Mouse (Mus musculus): ENCODE data around the gene Ppil1. TPM values are rescaled to one million over a fixed set of nuclear protein-coding genes. Genes with fewer than 3 reads are reported as not detected.
"Not testable (repeated sequence)": the region's sequence is repeated elsewhere in the genome, so short reads cannot be mapped to it uniquely, and the experiment has no call there.

Ppil1 gene
- polyA plus RNA-seq, 1 experiment from 2014 or later = 178 TPM

- Histone ChIP-seq H3K27me3 (no peaks in the 10 kb centered on the region), H3K27ac (no peak overlapping the region), H3K9ac (replicated peaks) (0 out of 2 replicates have a peak overlapping the region, but pooled peaks have one; percentile 19), H3K4me2 (peak overlapping the region; percentile 82), H3K36me3 (peaks cover 47% of the 10 kb centered on the region), H3K4me3 (replicated peaks) (peak overlapping the region; percentile 82; the same call in 1 of the 2 replicates), H3K4me1 (replicated peaks) (peaks cover 54% of the 10 kb centered on the region), H3K9me3 (no peaks in the 10 kb centered on the region)
- ATAC-seq (ENCODE audit: insufficient number of reproducible peaks, insufficient read depth, low FRiP score, low TSS enrichment, low read depth) = no peak
- WGBS = 58% methylated on average over 2 of the region's 2 CpGs
Observed at GRCm38 (mm10) chr17:29262259-29262649, 1.7 kb downstream of the Ppil1 start.

- H3K4me1 ChIP-seq (replicated peaks) = peaks cover 54% of the 10 kb centered on the region
- H3K9ac ChIP-seq (replicated peaks) = 0 out of 2 replicates have a peak overlapping the region, but pooled peaks have one; percentile 19
Observed at GRCm38 (mm10) chr17:29261603-29262258, 2.3 kb downstream of the Ppil1 start.

GRCm38 (mm10) chr17:29260501-29260900 is 3.5 kb downstream of the Ppil1 start:
- Histone ChIP-seq H3K4me2 (no peak overlapping the region), H3K4me3 (replicated peaks) (no peak overlapping the region), H3K27ac (no peak overlapping the region), H3K27me3 (no peaks in the 10 kb centered on the region), H3K4me1 (replicated peaks) (peaks cover 54% of the 10 kb centered on the region), H3K36me3 (peaks cover 65% of the 10 kb centered on the region), H3K9me3 (no peaks in the 10 kb centered on the region), H3K9ac (replicated peaks) (0 out of 2 replicates have a peak overlapping the region, but pooled peaks have one; percentile 23)
- ATAC-seq (ENCODE audit: insufficient number of reproducible peaks, insufficient read depth, low FRiP score, low TSS enrichment, low read depth) = no peak
- 94% methylated on average over 15 of the region's 15 CpGs for WGBS

More at GRCm38 (mm10) chr17:29261603-29262258, 2.3 kb downstream of the Ppil1 start:
- Histone ChIP-seq H3K4me2 (peak overlapping the region; percentile 82), H3K4me3 (replicated peaks) (no peak overlapping the region), H3K9me3 (no peaks in the 10 kb centered on the region), H3K27me3 (no peaks in the 10 kb centered on the region), H3K36me3 (peaks cover 52% of the 10 kb centered on the region), H3K27ac (no peak overlapping the region)
- no peak for ATAC-seq (ENCODE audit: insufficient number of reproducible peaks, insufficient read depth, low FRiP score, low TSS enrichment, low read depth)
- WGBS = 93% methylated on average over 22 of the region's 22 CpGs

- no peaks in the 10 kb centered on the region for H3K27me3 ChIP-seq
- peaks cover 73% of the 10 kb centered on the region for H3K36me3 ChIP-seq
- H3K9me3 ChIP-seq = no peaks in the 10 kb centered on the region
- H3K9ac ChIP-seq (replicated peaks) = no peak overlapping the region; the same call in 1 of the 2 replicates
- WGBS = 11% methylated on average over 3 of the region's 3 CpGs
- no peak overlapping the region for H3K4me3 ChIP-seq (replicated peaks)
- H3K4me2 ChIP-seq = no peak overlapping the region
- H3K4me1 ChIP-seq (replicated peaks) = peaks cover 52% of the 10 kb centered on the region
- ATAC-seq (ENCODE audit: insufficient number of reproducible peaks, insufficient read depth, low FRiP score, low TSS enrichment, low read depth) = no peak
- H3K27ac ChIP-seq = no peak overlapping the region
Observed at GRCm38 (mm10) chr17:29259489-29259888, 4.5 kb downstream of the Ppil1 start.

- H3K9me3 ChIP-seq = no peaks in the 10 kb centered on the region
- 97% methylated on average over 2 of the region's 2 CpGs for WGBS
- peaks cover 48% of the 10 kb centered on the region for H3K4me1 ChIP-seq (replicated peaks)
- H3K27me3 ChIP-seq = no peaks in the 10 kb centered on the region
- H3K9ac ChIP-seq (replicated peaks) = no peak overlapping the region
- no peak overlapping the region for H3K4me3 ChIP-seq (replicated peaks)
- H3K4me2 ChIP-seq = no peak overlapping the region
- H3K27ac ChIP-seq = no peak overlapping the region
- H3K36me3 ChIP-seq = peaks cover 79% of the 10 kb centered on the region
- ATAC-seq (ENCODE audit: insufficient number of reproducible peaks, insufficient read depth, low FRiP score, low TSS enrichment, low read depth) = no peak
Observed at GRCm38 (mm10) chr17:29258921-29259320, 5.1 kb downstream of the Ppil1 start.

GRCm38 (mm10) chr17:29258025-29258558 is 5.9 kb downstream of the Ppil1 start:
- H3K9ac ChIP-seq (replicated peaks) = 0 out of 2 replicates have a peak overlapping the region, but pooled peaks have one; percentile 31
- no peak overlapping the region for H3K4me2 ChIP-seq
- no peak for ATAC-seq (ENCODE audit: insufficient number of reproducible peaks, insufficient read depth, low FRiP score, low TSS enrichment, low read depth)
- 59% methylated on average over 10 of the region's 10 CpGs for whole genome bisulfite sequencing
- H3K4me1 ChIP-seq (replicated peaks) = peaks cover 50% of the 10 kb centered on the region
- H3K36me3 ChIP-seq = peaks cover 83% of the 10 kb centered on the region
- H3K9me3 ChIP-seq = no peaks in the 10 kb centered on the region
- H3K4me3 ChIP-seq (replicated peaks) = no peak overlapping the region
- no peaks in the 10 kb centered on the region for H3K27me3 ChIP-seq
- 0 out of 2 replicates have a peak overlapping the region, but pooled peaks have one; percentile 59 for H3K27ac ChIP-seq

- peaks cover 45% of the 10 kb centered on the region for H3K4me1 ChIP-seq (replicated peaks)
- peaks cover 94% of the 10 kb centered on the region for H3K36me3 ChIP-seq
- 96% methylated on average over 10 of the region's 10 CpGs for whole genome bisulfite sequencing
- no peak overlapping the region for H3K4me3 ChIP-seq (replicated peaks)
- no peak overlapping the region for H3K27ac ChIP-seq
- H3K9ac ChIP-seq (replicated peaks) = no peak overlapping the region
- ATAC-seq (ENCODE audit: insufficient number of reproducible peaks, insufficient read depth, low FRiP score, low TSS enrichment, low read depth) = no peak
- no peaks in the 10 kb centered on the region for H3K27me3 ChIP-seq
- no peak overlapping the region for H3K4me2 ChIP-seq
- H3K9me3 ChIP-seq = no peaks in the 10 kb centered on the region
Observed at GRCm38 (mm10) chr17:29257001-29257511, 6.9 kb downstream of the Ppil1 start.

- H3K4me2 ChIP-seq = no peak overlapping the region
- peaks cover 40% of the 10 kb centered on the region for H3K4me1 ChIP-seq (replicated peaks)
- no peak overlapping the region for H3K4me3 ChIP-seq (replicated peaks)
- H3K27me3 ChIP-seq = no peaks in the 10 kb centered on the region
- 0 out of 2 replicates have a peak overlapping the region, but pooled peaks have one; percentile 13 for H3K27ac ChIP-seq
- H3K36me3 ChIP-seq = peaks cover 94% of the 10 kb centered on the region
- WGBS = 75% methylated on average over 6 of the region's 6 CpGs
- H3K9ac ChIP-seq (replicated peaks) = peak overlapping the region; percentile 40; the same call in 1 of the 2 replicates
- H3K9me3 ChIP-seq = no peaks in the 10 kb centered on the region
- ATAC-seq (ENCODE audit: insufficient number of reproducible peaks, insufficient read depth, low FRiP score, low TSS enrichment, low read depth) = no peak
Observed at GRCm38 (mm10) chr17:29256507-29256906, 7.5 kb downstream of the Ppil1 start.

- not testable (repeated sequence) for H3K9me3 ChIP-seq; H3K27ac ChIP-seq; ATAC-seq (ENCODE audit: insufficient number of reproducible peaks, insufficient read depth, low FRiP score, low TSS enrichment, low read depth); H3K4me2 ChIP-seq; H3K9ac ChIP-seq (replicated peaks); H3K4me3 ChIP-seq (replicated peaks); H3K27me3 ChIP-seq
- WGBS = 91% methylated on average over 6 of the region's 6 CpGs
- H3K36me3 ChIP-seq = peaks cover 94% of the 10 kb centered on the region
- peaks cover 29% of the 10 kb centered on the region for H3K4me1 ChIP-seq (replicated peaks)
Observed at GRCm38 (mm10) chr17:29254784-29255183, 9.2 kb downstream of the Ppil1 start.

GRCm38 (mm10) chr17:29253684-29254083 is 10.3 kb downstream of the Ppil1 start:
- WGBS = 68% methylated on average over 9 of the region's 9 CpGs
- no peak for ATAC-seq (ENCODE audit: insufficient number of reproducible peaks, insufficient read depth, low FRiP score, low TSS enrichment, low read depth)
- H3K36me3 ChIP-seq = peaks cover 93% of the 10 kb centered on the region

GRCm38 (mm10) chr17:29253236-29253635 is 10.8 kb downstream of the Ppil1 start:
- Histone ChIP-seq H3K9me3 (no peaks in the 10 kb centered on the region), H3K27me3 (no peaks in the 10 kb centered on the region), H3K27ac (no peak overlapping the region), H3K4me2 (no peak overlapping the region), H3K4me1 (replicated peaks) (peaks cover 15% of the 10 kb centered on the region; the same call in 1 of the 2 replicates), H3K9ac (replicated peaks) (no peak overlapping the region), H3K4me3 (replicated peaks) (no peak overlapping the region), H3K36me3 (peaks cover 91% of the 10 kb centered on the region)
- ATAC-seq (ENCODE audit: insufficient number of reproducible peaks, insufficient read depth, low FRiP score, low TSS enrichment, low read depth) = no peak
- WGBS = 88% methylated on average over 2 of the region's 2 CpGs

More at GRCm38 (mm10) chr17:29253684-29254083, 10.3 kb downstream of the Ppil1 start:
- no peaks in the 10 kb centered on the region for H3K27me3 ChIP-seq
- no peak overlapping the region for H3K9ac ChIP-seq (replicated peaks)
- H3K4me2 ChIP-seq = no peak overlapping the region
- H3K9me3 ChIP-seq = no peaks in the 10 kb centered on the region
- H3K4me3 ChIP-seq (replicated peaks) = no peak overlapping the region
- H3K27ac ChIP-seq = no peak overlapping the region
- H3K4me1 ChIP-seq (replicated peaks) = peaks cover 20% of the 10 kb centered on the region

Measured in limb, embryonic 12.5 days (tissue).